Mouse (Mus musculus): ENCODE measurements around the gene Brd4.

DNA sequence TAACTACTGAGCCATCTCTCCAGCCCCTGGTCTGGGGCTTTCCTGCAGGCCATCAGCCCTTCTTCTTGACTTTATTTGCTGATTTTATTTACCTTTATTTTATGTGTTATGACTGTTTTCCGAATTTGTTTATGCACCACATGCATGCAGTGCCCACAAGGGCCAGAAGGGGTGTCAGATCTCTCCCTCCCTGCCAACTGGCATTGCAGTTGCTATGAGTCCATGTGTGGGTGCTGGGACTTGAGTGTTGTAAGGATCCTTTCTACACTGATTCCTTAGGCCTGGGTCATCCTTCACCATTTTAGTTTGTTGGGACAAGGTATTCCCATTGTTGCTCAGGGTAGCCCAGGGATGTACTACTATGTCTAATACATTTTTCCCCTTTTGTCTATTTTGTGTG, 13.6 kb upstream of the Brd4 start:
- TF ChIP-seq POLR2A (IDR thresholded peaks at IDR 0.05; ENCODE audit: insufficient read depth, low read depth, low read length) (no peak), CTCF (IDR thresholded peaks at IDR 0.05; ENCODE audit: insufficient read depth, low read depth, low read length) (no peak)

All from olfactory bulb, adult 2 months (tissue).